Mouse (Mus musculus) left cerebral cortex, adult 2 months (tissue): ENCODE data around the gene Mrps6. TPM values are rescaled to one million over a fixed set of nuclear protein-coding genes. Genes with fewer than 3 reads are reported as not detected.

ENCODE experiments used
- DNase-seq, 2 experiments: peaks; one replicate each; pipeline ENCODE4 v3.0.0; 2021 to 2022; ENCODE audit warnings: low spot score in 2 of 2, mixed read lengths in 1 of 2; ENCODE audit errors: extremely low spot score in 1 of 2
- H3K27ac ChIP-seq: fragments of 200-600 bp; 2 replicates; pipeline ENCODE4 v1.8.1; 2022
- H3K4me3 ChIP-seq: fragments of 200-600 bp; 2 replicates; pipeline ENCODE4 v1.8.1; 2022
- CTCF ChIP-seq: fragments of 200-600 bp; IDR thresholded peaks from 2 replicates; pipeline ENCODE4 v1.8.1; 2022; ENCODE audit warnings: antibody characterized with exemption, mild to moderate bottlenecking, moderate library complexity
- intact Hi-C: fragments of 180-260 bp; cut with DNase I; formaldehyde crosslinking; loops from one replicate; pipeline ENCODE4 v1.15.1; 2025
- total RNA-seq, 2 experiments: library from RNA; stranded (reverse); gene quantifications; 2 replicates each; pipeline ENCODE4 v1.2.3; 2021

Mrps6 gene
- total RNA-seq, 2 experiments from 2014 or later: 45.7 to 49.9 TPM

- Histone ChIP-seq H3K27ac (peak overlapping the region; percentile 89), H3K4me3 (peak overlapping the region; percentile 43)
- no peak for TF ChIP-seq CTCF
- intact Hi-C loops: loop anchor here (5.0 to 10.0 kb wide), 2 partner anchors 101 to 224 kb away; partner anchors contain the start of genes Gm49711, Mrps6 and Slc5a3
- DNase-seq: peak; percentile 73 to 84
These were observed 100.5 kb downstream of the Mrps6 start for GRCm38 (mm10) chr16:92158461-92159091.

- intact Hi-C loops: loop anchor here (5.0 to 10.0 kb wide), 2 partner anchors 102 to 224 kb away; partner anchors contain the start of genes Gm49711, Mrps6 and Slc5a3
- no peak for TF ChIP-seq CTCF
- H3K4me3 ChIP-seq: peak overlapping the region; percentile 43
- peak in 1 of 2 experiments; percentile 24 for DNase-seq
- H3K27ac ChIP-seq: peak overlapping the region; percentile 89
These were observed 101.0 kb downstream of the Mrps6 start for GRCm38 (mm10) chr16:92159114-92159513.

Other genes starting within 250 kb of the Mrps6 start
- gene Gm49711, start within 50 bp of the Mrps6 start, total RNA-seq: under 1 TPM in 1 of 2 experiments, not detected in 1; 0.35 TPM
- gene Slc5a3, start 52 bp downstream of the Mrps6 start, total RNA-seq: 10 to 100 TPM; 33.3 to 33.5 TPM
- gene Kcne2, start 234.1 kb downstream of the Mrps6 start, total RNA-seq: under 1 TPM; 0.21 to 0.61 TPM
- 10 to 100 TPM; 15.2 to 20.8 TPM for gene Smim11, start 243.0 kb downstream of the Mrps6 start, total RNA-seq